Mouse (Mus musculus) bone marrow, adult 2 months (tissue): ENCODE data around the gene Tenm3. TPM values are rescaled to one million over a fixed set of nuclear protein-coding genes. Genes with fewer than 3 reads are reported as not detected.

ENCODE experiments used
- H3K27ac ChIP-seq: fragments of 200-500 bp; 2 replicates; pipeline ENCODE4 v1.5.1; 2012; ENCODE audit warnings: low read depth, mild to moderate bottlenecking, control low read depth, inconsistent platforms, low read length; ENCODE audit not compliant: control insufficient read depth, poor library complexity, insufficient read depth
- H3K4me1 ChIP-seq: fragments of 200-500 bp; 2 replicates; pipeline ENCODE4 v1.6.1; 2011; ENCODE audit warnings: low read length; ENCODE audit not compliant: control insufficient read depth, insufficient read depth
- H3K4me3 ChIP-seq: fragments of 200-500 bp; replicated peaks from 2 replicates; pipeline ENCODE3; 2011; ENCODE audit warnings: mild to moderate bottlenecking, low read depth, low read length, control low read depth; ENCODE audit not compliant: control insufficient read depth
- CTCF ChIP-seq: fragments of 200-500 bp; IDR thresholded peaks from 2 replicates; pipeline ENCODE4 v1.5.1; 2011; ENCODE audit warnings: low read length, control low read depth; ENCODE audit not compliant: control insufficient read depth, insufficient read depth
- POLR2A ChIP-seq: fragments of 200-500 bp; IDR thresholded peaks from 2 replicates; pipeline ENCODE4 v1.6.1; 2011; ENCODE audit warnings: low read depth, mild to moderate bottlenecking, control low read depth, low read length, borderline replicate concordance; ENCODE audit not compliant: control insufficient read depth
- WGBS: fragments of 180-500 bp; shearing (Covaris S2); methylation state at CpG from one replicate; pipeline ENCODE4 v1.1.7; 2018; 5-methylcytosine and 5-hydroxymethylcytosine counted together
- polyA plus RNA-seq: library from polyadenylated mRNA; stranded (reverse); fragments of >200 nt; gene quantifications from 2 replicates; pipeline ENCODE4 v1.2.4, GENCODE M21; 2011; ENCODE audit warnings: low replicate concordance; ENCODE audit not compliant: missing spikeins, insufficient read depth, insufficient read length

Gene Tenm3
- polyA plus RNA-seq, 1 experiment, result 0.45 TPM

DNA sequence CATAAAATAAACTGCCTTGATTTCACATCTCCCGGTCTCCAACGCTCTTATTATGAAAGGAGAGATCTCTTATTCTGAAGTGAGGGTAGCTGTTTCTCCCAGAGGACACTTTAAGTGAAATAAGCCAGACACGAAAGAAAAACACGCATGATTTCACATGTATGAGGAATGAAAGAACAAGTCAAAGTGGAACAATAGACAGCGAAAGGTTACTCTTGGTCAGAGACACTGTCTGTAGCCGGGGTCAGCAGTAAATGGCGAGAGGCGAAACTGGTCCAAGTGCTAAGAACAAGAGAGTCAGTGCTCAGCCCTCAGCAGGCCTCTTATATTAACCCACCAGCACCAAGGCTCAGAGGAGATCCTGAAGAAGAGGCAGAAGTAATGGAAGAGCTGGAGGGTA lies 302.9 kb downstream of the Tenm3 start:
- Histone ChIP-seq H3K4me3 (no peak overlapping the region), H3K27ac (no peak overlapping the region), H3K4me1 (no peaks in the 10 kb centered on the region)
- 73% methylated on average over 8 of the region's 8 CpGs for WGBS
- TF ChIP-seq POLR2A, result no peak

DNA sequence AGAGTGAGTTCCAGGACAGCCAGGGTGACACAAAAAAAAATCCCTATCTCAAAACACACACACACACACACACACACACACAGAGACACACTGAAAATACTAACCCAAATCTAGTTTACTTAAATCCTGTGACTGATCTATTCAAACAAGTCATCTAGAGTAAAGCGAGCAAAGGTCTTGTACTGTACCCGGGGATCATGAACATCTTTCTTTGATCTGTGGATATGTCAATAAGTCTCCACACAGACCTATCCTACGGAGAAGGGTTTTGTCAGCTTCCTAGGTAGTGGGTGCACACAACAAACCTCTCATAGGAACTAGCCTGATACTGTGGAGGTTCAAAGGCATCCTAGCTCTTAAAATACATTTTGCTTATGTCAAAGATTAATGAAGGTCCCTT lies 307.9 kb downstream of the Tenm3 start:
- WGBS, result 85% methylated on average over 3 of the region's 3 CpGs
- TF ChIP-seq POLR2A (no peak), CTCF (no peak)
- Histone ChIP-seq H3K4me3 (no peak overlapping the region), H3K27ac (no peak overlapping the region), H3K4me1 (no peaks in the 10 kb centered on the region)

DNA sequence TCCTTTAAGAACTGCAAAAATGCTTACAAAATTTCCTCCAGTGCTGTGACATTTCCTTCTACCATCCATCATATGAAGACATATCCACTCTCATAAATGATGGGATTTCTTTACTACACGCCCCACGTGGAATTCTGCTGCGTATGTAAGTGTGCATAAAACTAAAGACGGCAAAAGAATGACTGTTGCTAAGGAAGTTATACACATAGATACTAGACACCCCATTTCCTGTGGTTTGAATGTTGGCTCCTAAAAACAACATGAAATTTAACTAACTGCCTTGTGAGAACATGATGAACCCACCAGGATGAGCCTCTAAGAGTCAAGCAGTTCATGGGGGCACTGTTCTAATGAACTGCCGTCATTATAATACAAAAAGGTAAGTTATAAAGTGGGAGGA lies 312.0 kb downstream of the Tenm3 start:
- no peaks in the 10 kb centered on the region for H3K4me1 ChIP-seq
- no peak overlapping the region for H3K4me3 ChIP-seq
- WGBS, result 10% methylated on average over 5 of the region's 5 CpGs
- TF ChIP-seq CTCF (no peak), POLR2A (no peak)
- no peak overlapping the region for H3K27ac ChIP-seq

DNA sequence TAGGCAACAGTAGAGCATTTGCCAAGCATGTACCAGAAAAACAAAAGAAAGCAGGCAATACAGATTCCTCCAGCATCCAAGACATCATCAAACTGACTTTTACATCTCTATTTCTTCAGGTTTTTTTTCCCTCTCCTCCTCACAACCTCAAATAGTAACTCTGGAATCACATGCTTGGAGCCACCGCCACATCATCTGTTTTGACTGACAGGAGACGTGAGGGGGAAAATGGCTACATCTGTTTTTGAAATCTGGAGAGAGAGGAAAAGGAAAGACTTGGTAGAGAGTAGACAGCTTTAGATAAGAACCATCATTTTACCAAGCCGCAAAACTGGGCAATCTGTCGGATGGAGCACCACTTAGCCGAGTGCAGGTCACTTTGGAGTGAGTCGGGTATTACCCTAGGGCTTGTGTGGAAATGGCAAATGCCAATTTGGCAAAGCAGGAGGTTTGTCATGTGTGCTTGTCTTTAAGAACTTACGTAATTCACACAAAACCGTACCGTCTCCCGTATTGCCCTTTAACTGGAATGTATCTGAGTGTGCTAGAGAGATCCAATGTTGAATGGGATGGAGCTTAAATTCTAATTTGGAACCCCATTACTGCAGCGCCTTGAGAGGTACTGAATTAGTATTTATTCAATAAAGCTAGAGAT lies 312.7 kb downstream of the Tenm3 start:
- no peak overlapping the region for H3K27ac ChIP-seq
- H3K4me3 ChIP-seq, result no peak overlapping the region
- no peaks in the 10 kb centered on the region for H3K4me1 ChIP-seq
- 74% methylated on average over 11 of the region's 11 CpGs for WGBS
- TF ChIP-seq CTCF, result no peak
- no peak for TF ChIP-seq POLR2A

DNA sequence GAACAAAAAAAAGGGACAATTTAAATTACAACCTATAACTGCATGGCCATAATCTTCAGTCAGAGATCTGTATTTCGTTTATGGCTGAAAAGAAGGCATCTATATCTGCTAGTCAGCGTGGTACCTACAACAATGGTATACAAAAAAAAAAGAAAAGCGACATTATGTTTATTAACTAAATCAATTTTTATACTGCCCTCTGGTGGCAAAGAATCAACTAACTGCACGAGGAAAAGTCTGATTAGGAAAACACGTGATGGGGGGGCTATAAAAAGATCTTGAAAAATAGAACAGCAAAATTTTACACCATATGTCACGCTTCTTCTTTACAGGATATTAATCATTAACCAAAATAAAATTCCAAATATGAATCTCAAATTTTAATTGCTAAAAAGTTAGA lies 316.3 kb downstream of the Tenm3 start:
- Histone ChIP-seq H3K27ac (no peak overlapping the region), H3K4me1 (no peaks in the 10 kb centered on the region; the same call in 1 of the 2 replicates), H3K4me3 (no peak overlapping the region)
- 7% methylated on average over 6 of the region's 6 CpGs for WGBS
- TF ChIP-seq POLR2A (no peak), CTCF (no peak)

DNA sequence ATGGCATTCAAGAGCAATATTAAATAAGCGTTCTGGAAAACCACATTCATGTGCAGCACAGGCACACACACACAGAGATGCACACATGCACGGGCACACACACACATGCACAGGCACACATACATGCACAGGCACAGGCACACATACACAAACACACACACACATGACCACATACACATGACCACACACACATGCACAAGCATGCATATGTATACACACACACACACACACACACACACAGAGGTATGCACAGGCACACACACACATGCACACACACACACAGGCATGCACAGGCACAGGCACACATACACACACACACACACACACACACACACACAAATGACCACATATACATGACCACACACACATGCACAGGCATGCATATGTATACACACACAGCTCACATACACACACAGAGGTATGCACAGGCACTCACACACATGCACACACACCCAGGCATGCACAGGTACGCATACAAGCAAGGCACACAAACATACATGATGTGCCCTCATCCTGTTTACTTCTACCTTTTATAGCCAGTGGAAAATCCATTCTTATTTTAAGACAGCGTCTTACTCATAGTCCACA lies 321.1 kb downstream of the Tenm3 start:
- Histone ChIP-seq H3K4me1 (no peaks in the 10 kb centered on the region; the same call in 1 of the 2 replicates), H3K27ac (no peak overlapping the region), H3K4me3 (no peak overlapping the region)
- WGBS, result 75% methylated on average over 4 of the region's 4 CpGs
- TF ChIP-seq CTCF (no peak), POLR2A (no peak)

DNA sequence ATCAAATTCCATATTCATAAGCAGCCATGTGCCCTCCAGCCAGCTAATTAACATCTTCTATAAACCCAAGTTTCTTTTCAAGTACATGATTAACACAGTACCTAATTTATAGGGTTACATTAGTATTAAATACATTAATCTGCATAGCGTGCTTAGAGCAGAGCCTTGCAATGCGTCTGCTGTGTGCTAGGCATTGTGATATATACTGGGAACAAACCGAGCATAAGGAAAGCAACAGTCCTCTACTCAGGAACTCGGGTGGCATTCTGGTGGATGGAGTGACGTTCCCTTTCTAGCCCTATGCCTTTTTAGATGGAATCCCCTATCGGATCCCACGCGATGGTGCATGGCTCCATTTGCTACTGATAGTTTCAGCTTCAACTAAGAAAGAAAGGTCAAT lies 321.7 kb downstream of the Tenm3 start:
- no peak overlapping the region for H3K4me3 ChIP-seq
- 83% methylated on average over 8 of the region's 8 CpGs for WGBS
- no peaks in the 10 kb centered on the region; the same call in 1 of the 2 replicates for H3K4me1 ChIP-seq
- no peak overlapping the region for H3K27ac ChIP-seq
- TF ChIP-seq POLR2A (no peak), CTCF (no peak)

DNA sequence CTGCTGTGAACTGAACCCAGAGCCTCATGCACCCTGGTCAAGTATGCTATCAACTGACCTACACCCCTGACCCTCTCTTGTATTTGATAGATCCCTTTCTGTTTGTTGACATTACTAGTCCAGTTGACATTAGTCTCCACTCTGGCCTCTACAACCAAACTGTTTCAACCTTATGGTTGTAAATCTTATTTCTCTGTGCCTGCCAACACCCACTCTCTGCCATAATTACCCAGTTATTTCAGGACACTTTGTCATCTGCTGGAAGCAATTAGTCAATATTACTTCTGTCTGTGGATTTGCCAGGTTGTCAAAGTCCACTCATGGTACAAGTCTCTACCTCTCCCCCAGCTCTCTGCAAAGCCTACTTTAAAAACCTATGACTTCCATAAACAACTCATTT lies 326.3 kb downstream of the Tenm3 start:
- H3K4me1 ChIP-seq, result no peaks in the 10 kb centered on the region
- H3K4me3 ChIP-seq, result no peak overlapping the region
- TF ChIP-seq POLR2A (no peak), CTCF (no peak)
- no peak overlapping the region for H3K27ac ChIP-seq

DNA sequence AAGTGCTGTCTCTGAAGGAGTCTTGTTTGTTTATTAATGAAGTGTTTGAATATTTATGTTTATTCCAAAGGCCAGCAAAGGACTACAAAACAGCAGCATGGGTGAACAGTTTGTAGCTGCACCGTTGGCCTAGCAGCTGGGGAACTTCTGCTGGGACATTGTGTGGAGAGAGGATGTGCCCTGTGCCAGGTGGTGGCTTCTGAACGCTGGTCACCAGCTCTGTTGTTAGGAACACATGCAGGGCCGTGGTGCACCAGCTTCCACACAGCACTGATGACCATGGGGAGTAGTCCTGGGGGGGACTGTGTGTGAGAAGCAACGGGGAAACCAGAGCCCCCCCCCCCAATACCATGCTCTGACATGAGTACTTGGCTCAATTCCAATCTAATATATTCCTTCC lies 329.5 kb downstream of the Tenm3 start:
- Histone ChIP-seq H3K27ac (no peak overlapping the region), H3K4me3 (no peak overlapping the region), H3K4me1 (no peaks in the 10 kb centered on the region)
- 72% methylated on average over 4 of the region's 4 CpGs for WGBS
- TF ChIP-seq POLR2A (no peak), CTCF (no peak)
